Mouse (Mus musculus) neural tube, embryonic 12.5 days (tissue): ENCODE results near the gene Dio1. TPM values are rescaled to one million over a fixed set of nuclear protein-coding genes. Genes with fewer than 3 reads are reported as not detected.

ENCODE experiments used
- polyA plus RNA-seq: library from polyadenylated mRNA; unstranded; fragments of >200 nt; fragmentation: Nextera tagmentation; extraction: Ambion mirVana; gene quantifications from 2 replicates; pipeline ENCODE4 v1.2.1, GENCODE M21; 2016

Gene Dio1
- polyA plus RNA-seq, 1 experiment from 2014 or later: not detected

Other genes starting within 250 kb of the Dio1 start
- 94.2 and 95.4 TPM in 2 replicates for gene Mrpl37, start 240.3 kb downstream of the Dio1 start, polyA plus RNA-seq
- 4.3 and 5.2 TPM in 2 replicates for gene Cyb5rl, start 240.2 kb downstream of the Dio1 start, polyA plus RNA-seq
- gene Cdcp2, start 210.3 kb downstream of the Dio1 start, polyA plus RNA-seq: 0.34 and 0.37 TPM in 2 replicates
- 398 and 399 TPM in 2 replicates for gene Tmem59, start 128.8 kb downstream of the Dio1 start, polyA plus RNA-seq
- gene Tceanc2, start 128.1 kb downstream of the Dio1 start, polyA plus RNA-seq: 26.9 and 28.8 TPM in 2 replicates
- gene Ldlrad1, start 98.0 kb downstream of the Dio1 start, polyA plus RNA-seq: not detected in 2 replicates
- 66.3 and 67.6 TPM in 2 replicates for gene Lrrc42, start 53.6 kb downstream of the Dio1 start, polyA plus RNA-seq
- gene Hspb11, start 53.6 kb downstream of the Dio1 start, polyA plus RNA-seq: 42.0 and 45.9 TPM in 2 replicates
- gene Yipf1, start 7.2 kb upstream of the Dio1 start, polyA plus RNA-seq: 48.9 and 50.5 TPM in 2 replicates
- 26.7 and 27.1 TPM in 2 replicates for gene Ndc1, start 60.6 kb upstream of the Dio1 start, polyA plus RNA-seq
- 4.5 and 4.9 TPM in 2 replicates for gene Glis1, start 127.4 kb upstream of the Dio1 start, polyA plus RNA-seq